Mouse (Mus musculus): Measurements from ENCODE around the gene Shank3.

Shank3 gene

DNA sequence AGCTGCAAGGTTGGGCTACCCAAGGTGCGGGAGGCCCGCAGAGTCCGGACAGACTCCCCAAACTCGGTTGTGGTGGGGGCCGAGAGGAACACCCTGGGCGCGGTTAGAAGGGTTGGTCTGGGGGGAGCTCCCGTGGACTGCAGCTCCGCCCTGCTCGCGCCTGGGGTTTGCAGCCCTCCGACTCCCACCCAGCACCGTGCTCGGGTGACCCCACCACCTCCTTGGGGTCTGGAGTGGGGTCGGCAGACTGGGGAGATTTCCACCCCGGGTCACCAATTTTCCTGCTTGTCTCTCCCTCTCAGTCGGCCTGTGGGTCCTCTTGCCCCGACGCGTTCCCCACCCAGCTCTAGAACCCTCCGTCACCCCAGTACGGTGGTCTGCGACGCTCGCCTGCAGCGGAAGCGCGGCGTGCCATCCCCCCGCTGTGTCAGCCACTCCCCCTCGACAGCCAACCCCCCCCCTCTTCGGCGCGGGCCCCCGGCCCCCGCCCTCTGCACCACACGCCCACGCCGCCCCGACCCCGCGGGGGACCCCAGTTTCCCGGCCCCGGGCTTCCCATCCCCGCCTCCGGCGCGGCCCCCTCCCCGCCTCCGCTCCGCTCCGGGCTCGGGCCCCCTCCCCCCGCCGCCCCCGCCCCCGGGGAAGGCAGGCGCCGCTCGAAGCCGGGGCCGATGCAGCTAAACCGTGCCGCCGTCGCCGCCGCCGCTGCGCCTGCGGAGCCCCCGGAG lies at the start of gene Shank3:
Gene Shank3, plus strand, starts transcription at position 663 of the 728 bp plus-strand sequence.
- no peak for DNase-seq (ENCODE audit: extremely low spot score, low read depth, low spot score)

- DNase-seq (ENCODE audit: extremely low spot score, low read depth, low spot score): no peak
Observed at GRCm38 (mm10) chr15:89452906-89453864, 46.2 kb upstream of the Shank3 start.

DNA sequence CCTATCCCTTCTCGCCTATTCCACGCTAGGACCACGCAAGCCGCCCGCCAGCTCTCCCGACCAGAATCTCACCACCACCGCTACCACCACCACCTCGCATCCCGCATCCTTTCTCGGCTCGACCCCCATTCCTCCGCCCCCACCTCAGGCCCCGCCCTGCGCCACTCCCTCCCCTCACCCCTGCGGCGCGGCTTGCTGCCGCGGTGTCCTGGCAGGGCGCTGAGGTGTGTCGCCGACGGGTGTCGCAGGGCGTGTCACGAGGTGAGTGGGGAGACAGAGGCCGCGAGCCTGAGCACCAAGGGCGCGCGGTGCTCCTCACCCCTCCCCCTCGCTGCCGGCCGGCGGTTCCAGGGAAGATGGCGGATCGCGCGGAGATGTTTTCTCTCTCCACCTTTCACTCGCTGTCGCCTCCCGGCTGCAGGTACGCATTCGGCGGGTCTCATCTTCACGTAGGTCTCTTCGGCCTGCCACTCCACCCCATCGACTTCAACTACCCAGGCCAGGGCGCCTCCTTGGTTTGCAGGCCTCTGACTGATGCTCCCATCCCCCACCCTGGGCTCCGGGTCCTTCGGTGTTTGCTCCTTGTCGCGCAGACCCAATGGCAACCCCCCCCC lies 45.5 kb upstream of the Shank3 start, which contains the start of gene Mapk8ip2:
Gene Mapk8ip2, plus strand, starts transcription at position 49 of the 614 bp plus-strand sequence.
- DNase-seq (ENCODE audit: extremely low spot score, low read depth, low spot score): no peak

DNA sequence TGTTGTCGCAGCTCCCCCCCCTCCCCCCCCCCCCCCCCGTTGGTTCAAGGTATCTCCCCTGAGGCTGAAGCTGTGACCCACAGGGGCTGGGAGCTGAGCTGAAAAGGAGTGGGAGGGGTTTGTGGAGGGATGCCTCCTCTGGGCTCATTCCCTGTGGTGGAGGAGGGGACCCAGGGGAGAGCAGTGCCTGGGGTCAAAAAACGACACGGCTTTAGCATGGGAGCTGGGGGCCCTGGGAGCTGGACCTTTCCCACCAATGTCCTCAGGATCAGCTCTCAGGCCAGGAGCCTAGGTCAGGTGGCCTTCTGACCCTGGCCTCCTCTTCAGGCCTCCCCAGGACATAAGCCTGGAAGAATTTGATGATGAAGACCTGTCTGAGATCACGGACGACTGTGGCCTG lies 44.6 kb upstream of the Shank3 start:
- DNase-seq (ENCODE audit: extremely low spot score, low read depth, low spot score): no peak

- DNase-seq (ENCODE audit: extremely low spot score, low read depth, low spot score): no peak
Observed at GRCm38 (mm10) chr15:89455642-89456041, 43.8 kb upstream of the Shank3 start.

- no peak for DNase-seq (ENCODE audit: extremely low spot score, low read depth, low spot score)
Observed at GRCm38 (mm10) chr15:89458942-89459341, 40.5 kb upstream of the Shank3 start.

DNA sequence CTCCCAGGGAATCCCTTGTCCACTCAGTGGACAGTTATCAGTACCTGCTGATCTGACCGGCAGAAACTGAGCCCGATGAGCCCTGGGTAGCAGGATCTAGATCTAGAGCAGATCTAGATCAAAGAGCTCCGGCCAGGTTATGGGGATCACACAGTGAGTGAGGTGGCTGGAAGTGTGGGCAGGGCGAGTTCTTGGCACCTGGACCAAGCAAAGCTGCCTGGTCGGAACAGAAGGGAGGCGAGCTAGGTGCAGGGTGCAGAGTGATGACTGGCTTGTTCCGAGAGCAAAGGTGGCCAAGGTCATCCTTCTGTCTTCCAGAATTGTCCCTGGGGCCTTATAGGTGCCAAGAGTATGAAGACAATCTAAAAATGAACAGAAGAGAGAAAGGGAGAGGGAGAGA lies 39.6 kb upstream of the Shank3 start:
- DNase-seq (ENCODE audit: extremely low spot score, low read depth, low spot score): no peak

DNA sequence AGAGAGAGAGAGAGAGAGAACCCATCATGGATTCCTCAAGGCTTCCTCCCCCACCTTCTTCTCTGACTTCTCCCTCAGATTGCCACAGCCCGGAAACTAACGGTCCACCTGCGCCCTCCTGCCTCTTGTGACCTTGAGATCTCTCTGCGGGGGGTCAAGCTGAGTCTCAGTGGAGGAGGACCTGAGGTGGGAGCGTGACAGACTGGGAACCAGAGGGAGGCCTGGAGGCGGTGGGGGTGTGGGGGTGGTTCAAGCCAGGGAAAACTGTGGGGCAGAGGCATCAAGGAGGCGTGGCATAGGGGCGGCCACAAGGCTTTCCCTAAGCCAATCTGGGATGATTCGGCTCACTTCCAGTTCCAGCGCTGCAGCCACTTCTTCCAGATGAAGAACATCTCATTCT lies 39.1 kb upstream of the Shank3 start:
- DNase-seq (ENCODE audit: extremely low spot score, low read depth, low spot score): no peak

DNA sequence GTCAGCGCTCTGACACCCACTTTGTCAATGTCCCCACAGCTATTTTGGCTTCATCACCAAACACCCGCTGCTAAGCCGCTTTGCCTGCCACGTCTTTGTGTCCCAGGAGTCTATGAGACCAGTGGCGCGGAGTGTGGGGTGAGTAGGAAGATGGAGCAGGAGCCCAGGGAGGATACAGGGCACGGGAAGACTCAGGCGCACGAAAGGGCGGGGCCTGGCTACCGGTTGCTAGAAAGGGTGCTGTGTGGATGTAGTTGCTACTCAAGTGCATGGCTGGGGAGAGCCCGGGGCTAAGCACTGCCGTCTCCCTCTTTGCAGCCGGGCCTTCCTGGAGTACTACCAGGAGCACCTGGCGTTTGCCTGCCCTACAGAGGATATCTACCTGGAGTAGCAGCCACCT lies 38.1 kb upstream of the Shank3 start:
- no peak for DNase-seq (ENCODE audit: extremely low spot score, low read depth, low spot score)

- no peak for DNase-seq (ENCODE audit: extremely low spot score, low read depth, low spot score)
Observed at GRCm38 (mm10) chr15:89462176-89462575, 37.2 kb upstream of the Shank3 start.

DNA sequence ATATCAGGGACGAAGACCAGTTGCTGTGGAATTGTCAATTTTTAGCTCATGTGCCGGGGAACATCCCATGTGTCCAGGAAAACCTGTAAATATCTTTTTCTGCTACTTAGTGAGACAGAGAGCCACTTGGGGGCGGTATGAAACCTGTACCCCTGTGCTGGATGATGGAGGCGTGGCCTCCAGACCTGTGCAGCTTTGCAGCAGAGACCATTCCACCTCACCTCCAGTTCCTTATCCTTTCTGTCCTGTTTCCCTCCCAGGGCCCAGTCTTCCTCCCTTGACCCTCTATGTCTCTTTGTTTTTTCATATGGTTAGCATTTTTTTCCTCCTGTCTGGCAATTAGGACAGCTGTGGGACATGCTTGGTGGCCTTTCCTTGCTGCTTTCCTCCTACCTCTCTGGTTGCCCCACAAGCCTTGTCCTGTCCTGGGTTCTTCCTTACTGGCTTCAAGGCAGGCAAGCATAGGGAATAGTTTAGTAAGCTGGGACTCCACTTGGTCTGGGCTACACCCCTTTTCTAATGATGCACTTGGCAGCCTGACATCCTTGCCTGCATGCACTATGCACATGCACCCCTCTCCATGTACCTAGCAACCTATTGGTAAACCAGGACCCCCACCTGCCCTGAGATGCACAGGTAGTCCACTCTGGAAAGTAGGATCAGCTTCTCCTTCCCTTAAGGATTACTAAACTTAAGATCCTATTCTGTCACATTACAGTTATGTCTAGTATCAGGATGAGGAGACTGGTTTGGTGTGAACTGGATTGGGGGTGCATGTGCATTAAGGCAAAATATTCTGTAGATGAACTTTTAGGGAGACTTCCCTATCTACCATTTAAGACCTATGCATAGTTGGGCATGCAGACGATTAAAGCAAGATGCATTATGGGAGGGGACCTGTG lies 35.8 kb upstream of the Shank3 start:
- DNase-seq (ENCODE audit: extremely low spot score, low read depth, low spot score): no peak

DNA sequence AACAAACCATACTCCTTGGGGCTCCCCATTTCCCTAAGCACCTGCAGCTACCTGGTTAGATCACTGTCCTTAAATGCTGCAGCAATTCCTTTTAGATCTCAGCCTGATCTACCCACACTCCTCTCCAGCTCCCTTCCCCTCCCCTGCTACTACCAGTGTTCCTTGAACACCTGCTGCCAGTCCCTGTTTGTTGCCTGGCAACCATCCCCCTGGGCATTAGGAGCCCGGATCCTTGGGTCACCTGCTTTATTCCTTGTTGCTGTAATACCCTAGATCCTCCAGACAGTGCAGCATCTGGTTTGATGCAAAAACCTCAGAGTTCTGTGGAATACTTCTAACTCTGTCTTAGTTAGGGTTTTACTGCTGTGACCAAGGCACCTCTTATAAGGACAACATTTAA lies 34.4 kb upstream of the Shank3 start:
- DNase-seq (ENCODE audit: extremely low spot score, low read depth, low spot score): no peak

- no peak for DNase-seq (ENCODE audit: extremely low spot score, low read depth, low spot score)
Observed at GRCm38 (mm10) chr15:89468577-89468976, 30.8 kb upstream of the Shank3 start.

DNA sequence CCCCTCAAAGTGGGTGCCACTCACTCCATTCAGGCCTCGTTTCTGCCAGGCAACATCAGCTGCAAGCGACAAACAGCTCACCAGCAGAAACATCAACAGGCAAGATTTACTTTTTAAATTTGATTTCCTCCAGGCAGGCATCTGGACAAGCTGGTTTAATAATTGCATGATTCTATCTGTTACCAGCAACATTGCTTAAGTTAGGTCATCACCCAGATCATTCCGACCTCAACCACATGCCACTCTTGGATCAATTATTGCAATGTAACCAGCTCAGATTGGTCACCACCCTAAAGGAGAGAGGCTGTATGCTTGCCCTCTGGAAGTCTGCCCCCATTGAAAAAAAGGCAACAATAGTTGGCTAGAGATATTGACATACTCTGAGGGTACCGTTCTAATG lies 27.9 kb upstream of the Shank3 start:
- DNase-seq (ENCODE audit: extremely low spot score, low read depth, low spot score): no peak

DNA sequence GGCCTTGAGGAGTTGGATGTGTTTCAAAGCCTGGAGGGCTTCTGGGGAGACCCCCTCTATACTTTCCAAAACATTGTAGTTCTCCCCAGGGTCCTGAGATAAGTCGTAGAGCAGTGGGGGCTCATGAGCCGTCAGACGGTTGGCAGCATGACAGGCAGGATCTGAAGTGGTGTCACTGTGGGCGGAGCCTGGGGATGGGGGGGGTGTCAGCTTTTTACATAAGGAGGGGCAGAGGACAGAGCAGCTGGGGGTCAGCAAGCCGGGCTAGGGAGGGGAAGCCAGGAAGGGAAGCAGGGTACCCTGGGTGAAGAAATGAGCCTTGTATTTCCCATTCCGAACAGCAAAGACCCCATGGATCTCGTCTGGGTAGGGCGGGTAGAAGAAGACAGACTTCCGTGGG lies 26.1 kb upstream of the Shank3 start:
- no peak for DNase-seq (ENCODE audit: extremely low spot score, low read depth, low spot score)

- DNase-seq (ENCODE audit: extremely low spot score, low read depth, low spot score): no peak
Observed at GRCm38 (mm10) chr15:89473921-89474320, 25.5 kb upstream of the Shank3 start.

GRCm38 (mm10) chr15:89474596-89475292 lies 24.7 kb upstream of the Shank3 start:
- DNase-seq (ENCODE audit: extremely low spot score, low read depth, low spot score): no peak

GRCm38 (mm10) chr15:89475293-89475600 lies 24.2 kb upstream of the Shank3 start:
- no peak for DNase-seq (ENCODE audit: extremely low spot score, low read depth, low spot score)

DNA sequence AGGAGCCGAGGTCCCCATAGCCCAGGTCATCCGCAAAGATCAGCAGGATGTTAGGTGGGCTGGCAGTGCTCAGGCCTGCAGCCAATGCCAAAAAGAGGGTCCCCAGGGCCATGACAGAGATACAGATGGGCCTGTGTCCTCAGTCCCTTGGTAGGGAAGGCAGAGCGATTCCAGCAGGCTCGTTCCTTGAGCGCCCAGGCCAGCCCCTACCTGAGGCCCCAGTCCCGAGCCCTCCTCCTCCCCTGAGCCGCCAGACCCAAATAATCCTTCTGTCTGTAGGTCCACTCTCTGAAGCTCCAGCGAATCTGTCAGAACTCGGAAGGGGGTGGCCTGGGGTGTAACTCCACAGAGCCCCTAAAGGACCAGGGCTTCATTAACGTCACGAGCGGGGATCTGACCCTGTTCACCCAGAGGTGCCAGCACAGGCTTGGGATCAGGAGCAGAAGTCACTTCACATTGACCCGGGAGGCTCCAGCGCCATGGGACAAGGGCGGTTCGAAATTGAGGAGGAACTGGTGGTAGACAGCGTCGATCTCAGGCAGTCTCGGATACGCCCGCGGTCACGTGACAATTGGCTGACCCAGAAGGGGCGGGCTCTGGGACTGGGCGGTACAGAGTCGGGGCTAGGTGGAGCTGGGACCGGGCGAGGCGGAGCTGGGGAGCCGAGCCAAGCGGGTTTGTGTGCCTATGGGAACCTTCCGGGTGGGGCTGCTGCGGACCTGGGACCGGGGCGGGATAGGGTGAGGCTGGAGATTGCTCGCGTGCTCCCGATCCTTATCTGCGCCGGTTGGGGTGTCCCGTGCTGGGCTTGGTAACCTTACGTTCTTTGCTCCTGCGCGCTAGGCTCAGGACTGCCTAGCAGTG lies 23.6 kb upstream of the Shank3 start:
- no peak for DNase-seq (ENCODE audit: extremely low spot score, low read depth, low spot score)

Measured in hindlimb bud, embryonic 11.5 days (tissue).